Mouse (Mus musculus): Measurements from ENCODE around the gene Rpusd4. TPM values are rescaled to one million over a fixed set of nuclear protein-coding genes. Genes with fewer than 3 reads are reported as not detected.

The Rpusd4 gene
- polyA plus RNA-seq (2014; fragmentation: Nextera tagmentation; extraction: Ambion mirVana), result 28.2 and 30.5 TPM in 2 replicates

DNA sequence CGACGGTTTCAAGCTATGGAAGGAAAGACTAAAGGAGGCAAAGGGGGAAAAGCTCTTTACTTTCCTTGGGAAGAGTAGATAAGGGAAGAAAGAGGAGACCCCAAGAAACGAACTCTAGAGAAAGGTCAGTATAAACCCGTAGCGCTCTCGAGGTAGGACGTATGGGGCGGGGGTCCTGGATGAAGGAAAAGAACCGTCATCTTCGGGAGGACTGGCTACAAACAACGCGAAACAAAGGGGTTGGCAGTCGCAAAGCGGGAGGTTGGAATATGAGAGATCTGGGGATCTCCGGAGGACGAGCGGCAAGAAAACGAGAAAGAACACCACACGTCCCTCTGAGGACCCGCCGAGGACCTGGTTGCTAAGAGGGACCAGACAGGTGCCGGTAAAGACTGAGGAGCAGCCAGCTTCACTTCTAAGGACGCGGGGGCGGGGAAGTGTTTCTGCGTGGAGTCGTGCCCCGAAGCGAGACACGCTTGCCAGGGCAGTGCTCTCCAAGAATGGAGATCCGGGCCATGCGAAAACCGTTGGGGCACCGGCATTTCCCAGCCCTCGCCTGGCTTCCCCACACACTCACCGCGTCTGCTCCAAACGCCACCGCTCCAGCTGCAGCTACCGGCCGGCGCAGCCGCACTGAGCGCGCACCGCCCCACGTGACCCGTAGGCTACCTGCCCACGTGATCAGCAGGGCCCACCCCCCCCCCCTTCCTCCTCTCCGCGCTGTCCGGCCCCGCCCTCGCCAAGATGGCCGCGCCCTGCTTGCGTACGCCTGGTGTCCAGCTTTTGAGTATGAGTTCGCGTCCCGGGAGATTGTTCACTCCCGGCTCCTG is at the start of gene Rpusd4, which contains the start of gene Fam118b:
TSS of gene Rpusd4 (plus strand) at position 720 of the 830 bp plus-strand sequence.
TSS of gene Fam118b (minus strand) at position 660 of the 830 bp plus-strand sequence.
- Histone ChIP-seq H3K4me3 (ENCODE audit: low read depth, low read length) (peak within 1 kb of the TSS; percentile 79), H3K27ac (ENCODE audit: low read length) (peak within 1 kb of the TSS; percentile 23; the same call in 1 of the 2 replicates), H3K27me3 (ENCODE audit: control insufficient read depth, insufficient read depth, low read length) (no peaks in the 10 kb centered on the region), H3K9me3 (ENCODE audit: control insufficient read depth, low read depth, low read length) (no peaks in the 10 kb centered on the region), H3K9ac (replicated peaks; ENCODE audit: low read depth, low read length) (peak within 1 kb of the TSS; percentile 52), H3K4me1 (ENCODE audit: control insufficient read depth, insufficient read depth, low read length) (peaks cover 5% of the 10 kb centered on the region; the same call in 1 of the 2 replicates), H3K4me2 (replicated peaks; ENCODE audit: low read depth, low read length) (peak within 1 kb of the TSS; percentile 67), H3K36me3 (ENCODE audit: control insufficient read depth, insufficient read depth, low read length) (peaks cover 2% of the 10 kb centered on the region)
- WGBS, result under 1% methylated on average over 62 of the region's 62 CpGs
- peak; percentile 95 for ATAC-seq (ENCODE audit: insufficient number of reproducible peaks, insufficient read depth, low FRiP score, low read depth)

DNA sequence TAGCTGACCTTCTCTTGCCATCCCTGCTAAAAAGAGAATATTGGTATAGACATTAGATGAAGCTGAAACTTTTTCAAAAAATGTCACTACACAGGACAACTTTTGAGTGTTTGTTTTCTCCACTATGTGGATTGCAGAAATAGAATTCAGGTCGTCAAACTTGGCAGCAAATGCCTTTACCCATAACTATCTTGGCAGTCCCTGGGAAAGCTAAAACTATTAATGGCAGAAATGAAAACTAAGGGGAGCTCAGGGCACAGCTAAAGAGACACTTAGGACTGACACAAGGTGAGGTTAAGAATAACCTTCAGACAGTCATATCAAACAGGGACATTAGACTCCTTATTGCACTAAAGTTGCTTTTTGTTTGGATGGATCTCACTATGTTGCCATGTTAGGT is 49.7 kb upstream of the Rpusd4 start:
- Histone ChIP-seq H3K27me3 (ENCODE audit: control insufficient read depth, insufficient read depth, low read length) (no peaks in the 10 kb centered on the region), H3K9me3 (ENCODE audit: control insufficient read depth, low read depth, low read length) (no peaks in the 10 kb centered on the region), H3K9ac (replicated peaks; ENCODE audit: low read depth, low read length) (no peak overlapping the region), H3K4me3 (ENCODE audit: low read depth, low read length) (no peak overlapping the region), H3K4me1 (ENCODE audit: control insufficient read depth, insufficient read depth, low read length) (no peaks in the 10 kb centered on the region), H3K4me2 (replicated peaks; ENCODE audit: low read depth, low read length) (no peak overlapping the region), H3K27ac (ENCODE audit: low read length) (no peak overlapping the region), H3K36me3 (ENCODE audit: control insufficient read depth, insufficient read depth, low read length) (peaks cover 49% of the 10 kb centered on the region)
- 75% methylated on average over 1 of the region's 1 CpGs for WGBS
- ATAC-seq (ENCODE audit: insufficient number of reproducible peaks, insufficient read depth, low FRiP score, low read depth), result no peak

DNA sequence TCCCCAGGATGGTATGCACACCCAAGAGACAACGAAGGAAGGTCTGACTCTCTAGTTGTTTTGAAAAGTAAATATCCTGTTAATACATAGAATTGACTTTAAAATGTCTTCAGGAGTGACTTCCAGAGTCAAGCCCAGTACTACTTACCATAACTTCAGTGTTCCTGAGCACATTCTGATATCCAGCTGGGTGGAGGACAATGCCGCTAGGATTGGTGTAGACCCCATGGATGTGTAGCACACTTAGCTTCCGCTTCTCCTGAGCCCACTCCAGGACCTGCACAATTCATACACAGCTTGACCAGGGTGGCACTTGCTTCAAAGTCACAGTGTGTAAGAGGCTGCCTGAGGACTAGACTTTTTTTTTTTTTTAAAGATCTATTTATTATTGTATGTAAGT is 44.2 kb upstream of the Rpusd4 start:
- peaks cover 13% of the 10 kb centered on the region for H3K36me3 ChIP-seq (ENCODE audit: control insufficient read depth, insufficient read depth, low read length)
- no peaks in the 10 kb centered on the region for H3K4me1 ChIP-seq (ENCODE audit: control insufficient read depth, insufficient read depth, low read length)
- WGBS, result 93% methylated on average over 3 of the region's 3 CpGs
- H3K4me3 ChIP-seq (ENCODE audit: low read depth, low read length), result no peak overlapping the region
- no peak overlapping the region for H3K27ac ChIP-seq (ENCODE audit: low read length)
- no peak overlapping the region for H3K9ac ChIP-seq (replicated peaks; ENCODE audit: low read depth, low read length)
- ATAC-seq (ENCODE audit: insufficient number of reproducible peaks, insufficient read depth, low FRiP score, low read depth), result no peak
- H3K4me2 ChIP-seq (replicated peaks; ENCODE audit: low read depth, low read length), result no peak overlapping the region
- H3K27me3 ChIP-seq (ENCODE audit: control insufficient read depth, insufficient read depth, low read length), result no peaks in the 10 kb centered on the region
- H3K9me3 ChIP-seq (ENCODE audit: control insufficient read depth, low read depth, low read length), result no peaks in the 10 kb centered on the region

DNA sequence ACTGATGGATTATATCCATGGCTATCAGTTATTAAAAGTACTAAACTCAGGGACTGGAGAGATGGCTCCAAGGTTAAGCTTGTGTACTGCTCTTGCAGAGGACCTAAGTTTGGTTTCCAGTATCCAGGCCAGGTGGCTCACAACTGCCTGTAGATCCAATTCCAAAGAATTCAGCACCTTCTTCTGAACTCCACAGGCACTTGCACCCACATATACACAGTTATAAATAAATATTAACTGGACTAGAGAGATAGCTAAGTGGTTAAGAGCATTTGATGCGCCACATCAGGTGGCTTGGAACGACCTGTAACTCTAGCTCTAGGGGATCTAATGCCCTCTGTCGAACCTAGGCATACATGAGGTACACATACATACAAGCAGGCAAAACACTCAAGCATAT is 39.0 kb upstream of the Rpusd4 start:
- Histone ChIP-seq H3K36me3 (ENCODE audit: control insufficient read depth, insufficient read depth, low read length) (peaks cover 1% of the 10 kb centered on the region; the same call in 1 of the 2 replicates), H3K9ac (replicated peaks; ENCODE audit: low read depth, low read length) (no peak overlapping the region), H3K27ac (ENCODE audit: low read length) (no peak overlapping the region), H3K4me3 (ENCODE audit: low read depth, low read length) (no peak overlapping the region), H3K4me2 (replicated peaks; ENCODE audit: low read depth, low read length) (no peak overlapping the region), H3K9me3 (ENCODE audit: control insufficient read depth, low read depth, low read length) (no peaks in the 10 kb centered on the region), H3K27me3 (ENCODE audit: control insufficient read depth, insufficient read depth, low read length) (no peaks in the 10 kb centered on the region), H3K4me1 (ENCODE audit: control insufficient read depth, insufficient read depth, low read length) (no peaks in the 10 kb centered on the region)
- no peak for ATAC-seq (ENCODE audit: insufficient number of reproducible peaks, insufficient read depth, low FRiP score, low read depth)
- 83% methylated on average over 3 of the region's 3 CpGs for WGBS

DNA sequence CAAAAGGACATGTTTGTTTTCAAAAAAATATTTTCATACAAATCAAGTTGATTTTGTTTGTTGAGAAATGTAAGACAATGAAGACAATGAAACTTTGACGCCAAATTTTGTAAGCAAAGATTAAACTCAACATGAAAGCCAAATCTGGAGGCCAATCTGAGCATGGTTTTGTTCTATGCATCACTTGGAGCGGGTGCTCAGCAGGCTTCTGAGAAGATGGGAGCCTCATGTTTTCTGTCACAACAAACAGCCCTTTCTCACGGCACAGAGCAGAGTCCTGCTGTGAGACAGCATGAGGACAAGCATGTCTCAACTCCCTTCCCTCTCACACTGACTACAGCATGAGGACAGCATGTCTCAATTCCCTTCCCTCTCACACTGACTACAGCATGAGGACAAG is 31.7 kb upstream of the Rpusd4 start:
- no peak overlapping the region for H3K4me3 ChIP-seq (ENCODE audit: low read depth, low read length)
- no peaks in the 10 kb centered on the region for H3K9me3 ChIP-seq (ENCODE audit: control insufficient read depth, low read depth, low read length)
- no peak overlapping the region for H3K27ac ChIP-seq (ENCODE audit: low read length)
- no peak for ATAC-seq (ENCODE audit: insufficient number of reproducible peaks, insufficient read depth, low FRiP score, low read depth)
- no peak overlapping the region for H3K9ac ChIP-seq (replicated peaks; ENCODE audit: low read depth, low read length)
- peaks cover 5% of the 10 kb centered on the region; the same call in 1 of the 2 replicates for H3K36me3 ChIP-seq (ENCODE audit: control insufficient read depth, insufficient read depth, low read length)
- 60% methylated on average over 3 of the region's 3 CpGs for WGBS
- no peak overlapping the region for H3K4me2 ChIP-seq (replicated peaks; ENCODE audit: low read depth, low read length)
- H3K4me1 ChIP-seq (ENCODE audit: control insufficient read depth, insufficient read depth, low read length), result no peaks in the 10 kb centered on the region
- no peaks in the 10 kb centered on the region for H3K27me3 ChIP-seq (ENCODE audit: control insufficient read depth, insufficient read depth, low read length)

DNA sequence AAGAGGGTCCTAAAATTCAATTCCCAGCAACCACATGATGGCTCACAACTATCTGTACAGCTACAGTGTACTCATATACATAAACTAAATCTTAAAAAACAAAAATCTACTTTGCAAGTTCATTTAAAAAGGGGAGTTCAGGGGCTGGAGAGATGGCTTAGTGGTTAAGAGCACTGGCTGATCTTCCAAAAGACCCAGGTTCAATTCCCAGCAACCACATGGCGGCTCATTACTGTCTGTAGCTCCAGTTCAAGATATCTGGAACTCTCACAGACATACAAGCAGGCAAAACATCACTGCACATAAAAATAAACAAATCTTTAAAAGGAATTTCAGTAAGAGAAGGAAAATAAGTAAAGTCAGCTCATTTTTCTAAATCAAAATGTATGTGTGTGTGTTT is 29.3 kb upstream of the Rpusd4 start:
- Histone ChIP-seq H3K4me3 (ENCODE audit: low read depth, low read length) (no peak overlapping the region), H3K4me1 (ENCODE audit: control insufficient read depth, insufficient read depth, low read length) (no peaks in the 10 kb centered on the region), H3K36me3 (ENCODE audit: control insufficient read depth, insufficient read depth, low read length) (peaks cover 5% of the 10 kb centered on the region; the same call in 1 of the 2 replicates), H3K27ac (ENCODE audit: low read length) (no peak overlapping the region), H3K9me3 (ENCODE audit: control insufficient read depth, low read depth, low read length) (no peaks in the 10 kb centered on the region), H3K4me2 (replicated peaks; ENCODE audit: low read depth, low read length) (no peak overlapping the region), H3K27me3 (ENCODE audit: control insufficient read depth, insufficient read depth, low read length) (no peaks in the 10 kb centered on the region), H3K9ac (replicated peaks; ENCODE audit: low read depth, low read length) (no peak overlapping the region)
- no peak for ATAC-seq (ENCODE audit: insufficient number of reproducible peaks, insufficient read depth, low FRiP score, low read depth)
- WGBS, result 84% methylated on average over 1 of the region's 1 CpGs

DNA sequence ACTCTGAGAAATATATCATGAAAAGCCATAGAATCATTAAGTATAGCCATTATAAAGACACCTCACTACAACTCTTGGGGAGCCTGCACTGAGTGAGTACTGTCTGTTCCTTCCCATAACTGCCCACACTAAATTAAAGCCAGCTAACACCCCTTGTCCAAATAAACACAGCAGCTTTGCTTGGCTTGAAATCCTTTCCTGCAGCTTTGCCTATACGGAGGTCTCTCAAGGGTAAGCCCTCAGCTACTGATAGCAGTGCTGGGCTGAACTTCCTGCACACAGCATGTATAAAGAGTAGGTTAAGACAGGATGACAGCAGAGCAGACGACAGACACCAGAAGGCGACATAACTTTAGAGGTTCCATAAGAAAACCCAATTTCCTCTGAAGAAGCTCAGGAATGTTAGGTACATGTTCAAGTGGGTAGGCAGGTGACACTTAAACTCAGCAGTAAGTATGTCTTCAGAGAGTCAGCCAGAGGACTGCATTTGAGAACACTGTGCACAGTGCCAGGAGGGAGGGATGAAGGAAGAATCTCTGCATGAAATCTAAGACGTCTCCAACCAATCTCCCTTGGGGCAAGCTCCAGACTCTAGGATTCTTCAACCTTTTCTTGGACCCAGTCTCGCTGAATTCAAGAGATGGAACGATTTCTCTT is 28.6 kb upstream of the Rpusd4 start:
- no peak overlapping the region for H3K27ac ChIP-seq (ENCODE audit: low read length)

DNA sequence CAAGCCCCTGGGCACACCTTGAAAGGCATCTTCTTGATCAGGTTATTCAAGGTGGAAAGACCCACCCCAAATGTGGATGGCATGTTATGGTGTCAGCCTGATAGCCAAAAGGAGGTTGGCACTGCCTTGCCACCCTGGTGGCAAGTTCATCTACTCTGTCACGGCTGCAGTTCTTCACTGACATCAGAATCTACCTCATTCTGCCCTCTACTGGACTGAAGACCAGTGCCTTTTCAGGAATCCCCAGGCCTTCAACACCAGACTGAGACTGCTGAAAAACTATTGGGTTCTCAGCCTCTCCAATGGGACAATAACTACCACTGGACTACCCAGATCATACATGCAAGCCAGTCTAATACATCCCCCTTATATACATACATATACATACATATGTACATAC is 27.9 kb upstream of the Rpusd4 start:
- Histone ChIP-seq H3K4me2 (replicated peaks; ENCODE audit: low read depth, low read length) (no peak overlapping the region), H3K27me3 (ENCODE audit: control insufficient read depth, insufficient read depth, low read length) (no peaks in the 10 kb centered on the region), H3K9ac (replicated peaks; ENCODE audit: low read depth, low read length) (no peak overlapping the region), H3K27ac (ENCODE audit: low read length) (no peak overlapping the region), H3K36me3 (ENCODE audit: control insufficient read depth, insufficient read depth, low read length) (no peaks in the 10 kb centered on the region), H3K4me1 (ENCODE audit: control insufficient read depth, insufficient read depth, low read length) (no peaks in the 10 kb centered on the region), H3K9me3 (ENCODE audit: control insufficient read depth, low read depth, low read length) (no peaks in the 10 kb centered on the region), H3K4me3 (ENCODE audit: low read depth, low read length) (no peak overlapping the region)
- ATAC-seq (ENCODE audit: insufficient number of reproducible peaks, insufficient read depth, low FRiP score, low read depth), result no peak
- WGBS, result 92% methylated on average over 1 of the region's 1 CpGs

More for the DNA sequence above, 28.6 kb upstream of the Rpusd4 start:
- WGBS, result 60% methylated on average over 6 of the region's 6 CpGs
- H3K27me3 ChIP-seq (ENCODE audit: control insufficient read depth, insufficient read depth, low read length), result no peaks in the 10 kb centered on the region
- H3K4me2 ChIP-seq (replicated peaks; ENCODE audit: low read depth, low read length), result no peak overlapping the region
- H3K4me3 ChIP-seq (ENCODE audit: low read depth, low read length), result no peak overlapping the region
- H3K9me3 ChIP-seq (ENCODE audit: control insufficient read depth, low read depth, low read length), result no peaks in the 10 kb centered on the region
- no peaks in the 10 kb centered on the region for H3K4me1 ChIP-seq (ENCODE audit: control insufficient read depth, insufficient read depth, low read length)
- H3K9ac ChIP-seq (replicated peaks; ENCODE audit: low read depth, low read length), result no peak overlapping the region
- no peaks in the 10 kb centered on the region; the same call in 1 of the 2 replicates for H3K36me3 ChIP-seq (ENCODE audit: control insufficient read depth, insufficient read depth, low read length)
- no peak for ATAC-seq (ENCODE audit: insufficient number of reproducible peaks, insufficient read depth, low FRiP score, low read depth)

All from stomach, embryonic 14.5 days (tissue).